Mouse (Mus musculus) ES-E14 (cell line): ENCODE data around the gene Gm28539. TPM values are rescaled to one million over a fixed set of nuclear protein-coding genes. Genes with fewer than 3 reads are reported as not detected.

Experiments used
- total RNA-seq: library from RNA; depleted of rRNA; stranded (reverse); fragments of 300-350 nt; gene quantifications from 2 replicates; pipeline ENCODE4 v1.2.3, GENCODE M21; 2012; rRNA removed

The Gm28539 gene
- total RNA-seq, 1 experiment = not detected

Other genes with a start within 250 kb of the Gm28539 start
- gene Tbx1, start 245.9 kb upstream of the Gm28539 start, total RNA-seq = 0.11 and 0.27 TPM in 2 replicates
- 0.11 TPM in 1 of 2 replicates, not detected in the other for gene Gp1bb, start 214.2 kb upstream of the Gm28539 start, total RNA-seq
- 0.85 and 1.7 TPM in 2 replicates for gene Gm49601, start 210.2 kb upstream of the Gm28539 start, total RNA-seq
- gene Sept5, start 206.6 kb upstream of the Gm28539 start, total RNA-seq = 0.74 and 3.0 TPM in 2 replicates
- 2.5 and 9.1 TPM in 2 replicates for gene Cldn5, start 59.7 kb upstream of the Gm28539 start, total RNA-seq
- 49.0 and 49.2 TPM in 2 replicates for gene Ufd1, start 24.8 kb upstream of the Gm28539 start, total RNA-seq
- 52.5 and 53.5 TPM in 2 replicates for gene Cdc45, start 24.6 kb upstream of the Gm28539 start, total RNA-seq
- 10.5 and 14.6 TPM in 2 replicates for gene 2510002D24Rik, start within 50 bp of the Gm28539 start, total RNA-seq
- gene Mrpl40, start 40.3 kb downstream of the Gm28539 start, total RNA-seq = 58.5 and 73.9 TPM in 2 replicates
- 58.2 and 67.3 TPM in 2 replicates for gene Hira, start 40.5 kb downstream of the Gm28539 start, total RNA-seq